Mouse (Mus musculus) CH12.LX (cell line): ENCODE results near the gene Clock.

Source experiments
- CHD1 ChIP-seq: IDR thresholded peaks from 2 replicates; pipeline ENCODE4 v1.6.1; 2012; ENCODE audit warnings: low read depth, low read length, improper control_type of control experiment, inconsistent platforms
- CTCF ChIP-seq, 2 experiments: IDR thresholded peaks in 1 of 2; conservative IDR thresholded peaks in 1 of 2; 2 replicates each; pipeline ENCODE4 v1.5.1; 2011 to 2012; ENCODE audit warnings: low read depth in 2 of 2, low read length in 2 of 2, improper control_type of control experiment in 1 of 2, inconsistent platforms in 1 of 2, mild to moderate bottlenecking in 1 of 2, moderate library complexity in 1 of 2
- ELF1 ChIP-seq: IDR thresholded peaks from 2 replicates; pipeline ENCODE4 v1.6.1; 2014; ENCODE audit warnings: low read depth, mild to moderate bottlenecking, inconsistent platforms, low read length, improper control_type of control experiment
- EP300 ChIP-seq: IDR thresholded peaks from 2 replicates; pipeline ENCODE4 v1.6.1; 2011; ENCODE audit warnings: low read length, improper control_type of control experiment
- HCFC1 ChIP-seq: IDR thresholded peaks from 2 replicates; pipeline ENCODE4 v1.6.1; 2012; ENCODE audit warnings: low read depth, mild to moderate bottlenecking, inconsistent platforms, low read length, improper control_type of control experiment
- MEF2A ChIP-seq: IDR thresholded peaks from 2 replicates; pipeline ENCODE4 v1.6.1; 2014; ENCODE audit warnings: low read depth, mild to moderate bottlenecking, inconsistent platforms, low read length, improper control_type of control experiment, borderline replicate concordance
- NELFE ChIP-seq: IDR thresholded peaks from 2 replicates; pipeline ENCODE4 v1.6.1; 2011; ENCODE audit warnings: low read depth, low read length, improper control_type of control experiment
- POLR2A ChIP-seq: IDR thresholded peaks from 2 replicates; pipeline ENCODE4 v1.6.1; 2011; ENCODE audit warnings: low read depth, mild to moderate bottlenecking, improper control_type of control experiment, low read length
- RCOR1 ChIP-seq: conservative IDR thresholded peaks from 2 replicates; pipeline ENCODE4 v1.6.1; 2012; ENCODE audit warnings: low read depth, mild to moderate bottlenecking, inconsistent platforms, low read length, improper control_type of control experiment
- TCF12 ChIP-seq: IDR thresholded peaks from 2 replicates; pipeline ENCODE4 v1.6.1; 2014; ENCODE audit warnings: low read depth, mild to moderate bottlenecking, inconsistent platforms, low read length, improper control_type of control experiment
- ZMIZ1 ChIP-seq: IDR thresholded peaks from 2 replicates; pipeline ENCODE4 v1.6.1; 2012; ENCODE audit warnings: low read depth, mild to moderate bottlenecking, inconsistent platforms, low read length, improper control_type of control experiment

DNA sequence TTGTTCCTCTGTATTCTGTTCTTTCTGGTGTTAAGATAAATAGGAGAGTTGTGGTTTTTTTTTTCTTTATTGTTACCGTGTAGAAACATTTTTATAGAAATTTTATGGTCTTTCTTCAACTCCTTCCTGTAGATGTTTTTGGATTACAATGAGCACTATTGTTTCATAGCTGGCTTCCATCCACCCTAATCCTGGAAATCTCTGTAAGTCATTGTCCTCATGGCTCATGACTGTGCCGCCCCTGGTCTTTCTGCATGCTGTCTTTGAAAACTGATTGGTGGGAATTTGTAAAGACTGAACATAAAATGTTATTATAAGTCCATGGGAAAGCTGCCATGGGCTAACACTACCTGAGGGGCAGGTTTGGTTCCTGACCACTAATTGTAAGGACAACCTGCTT, 22.7 kb upstream of the Clock start:
- TF ChIP-seq HCFC1 (no peak), TCF12 (no peak), NELFE (no peak), CHD1 (no peak), POLR2A (no peak), CTCF (conservative IDR thresholded peaks at IDR 0.05 in 1 of 2, IDR thresholded peaks at IDR 0.05 in 1 of 2; ENCODE audit: low read depth in 2 of 2, low read length in 2 of 2) (no peak), MEF2A (no peak), EP300 (no peak), RCOR1 (no peak), ELF1 (no peak), ZMIZ1 (no peak)
